In the genomic region with DNA sequence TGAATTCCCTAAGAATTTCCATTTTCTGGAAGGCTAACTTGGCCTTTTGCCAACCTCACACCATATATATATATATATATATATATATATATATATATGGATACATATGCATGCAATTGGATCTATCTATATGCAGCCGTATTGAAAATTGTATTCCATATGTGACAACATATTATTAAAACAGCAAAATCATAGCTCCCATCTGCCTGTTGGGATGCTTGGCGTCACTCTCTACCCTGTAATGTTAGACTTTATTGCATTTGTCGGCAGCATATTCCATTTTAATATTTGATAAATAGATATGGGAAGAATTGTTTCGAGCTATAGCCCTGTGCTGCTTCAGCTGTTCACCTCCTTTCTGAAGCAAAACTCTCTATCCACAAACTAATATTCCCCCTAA, we compare ENCODE assay signal across 15 mouse cellular contexts.
DNase-seq lines count a peak whose midpoint lies in the region; ATAC-seq and TF ChIP-seq lines count a peak whose summit lies in the region.
"Had no signal": no experiment of that assay in that cellular context is flagged by ENCODE, and none has a peak within 500 bp of the region (broad histone marks: within the 10 kb centered on the region; RNA-seq: fewer than 3 reads in every experiment).

No protein-coding gene starts in this region.

- H3K27me3 ChIP-seq in forebrain, embryonic 14.5 days (replicated peaks; ENCODE audit: control insufficient read depth, insufficient read depth, low read length), result no peaks in the 10 kb centered on the region
- no peaks in the 10 kb centered on the region for H3K27me3 ChIP-seq in forebrain, embryonic 11.5 days (ENCODE audit: control insufficient read depth, insufficient read depth, low read length)
- H3K27me3 ChIP-seq in midbrain, embryonic 13.5 days, result no peaks in the 10 kb centered on the region
- H3K27me3 ChIP-seq in midbrain, postnatal 0 days (ENCODE audit: insufficient read depth, low read length), result no peaks in the 10 kb centered on the region
- no peaks in the 10 kb centered on the region for H3K27me3 ChIP-seq in midbrain, embryonic 15.5 days (replicated peaks)
- no peaks in the 10 kb centered on the region for H3K27me3 ChIP-seq in midbrain, embryonic 10.5 days (ENCODE audit: low read depth, poor library complexity, severe bottlenecking)
- no peaks in the 10 kb centered on the region for H3K27me3 ChIP-seq in heart, embryonic 12.5 days (replicated peaks)
- H3K27me3 ChIP-seq: embryonic facial prominence, embryonic 12.5 days had no signal

- H3K4me3 ChIP-seq in forebrain, embryonic 14.5 days (ENCODE audit: low read depth, low read length), result no peak overlapping the region
- no peak overlapping the region for H3K4me3 ChIP-seq in forebrain, embryonic 11.5 days (ENCODE audit: low read depth, low read length)
- no peak overlapping the region for H3K4me3 ChIP-seq in midbrain, embryonic 13.5 days (replicated peaks)
- no peak overlapping the region for H3K4me3 ChIP-seq in midbrain, postnatal 0 days (ENCODE audit: low read depth, low read length)
- H3K4me3 ChIP-seq in midbrain, embryonic 15.5 days, result no peak overlapping the region
- H3K4me3 ChIP-seq in midbrain, embryonic 10.5 days, result no peak overlapping the region
- no peak overlapping the region for H3K4me3 ChIP-seq in heart, embryonic 12.5 days
- H3K4me3 ChIP-seq: embryonic facial prominence, embryonic 10.5 days; embryonic facial prominence, embryonic 12.5 days had no signal

- H3K9ac ChIP-seq in forebrain, embryonic 14.5 days (ENCODE audit: low read length), result no peak overlapping the region
- H3K9ac ChIP-seq in forebrain, embryonic 11.5 days (ENCODE audit: low read length), result no peak overlapping the region
- H3K9ac ChIP-seq in midbrain, embryonic 13.5 days (replicated peaks), result no peak overlapping the region
- H3K9ac ChIP-seq in midbrain, postnatal 0 days (replicated peaks; ENCODE audit: low read length, poor library complexity, severe bottlenecking), result no peak overlapping the region
- no peak overlapping the region for H3K9ac ChIP-seq in midbrain, embryonic 15.5 days
- H3K9ac ChIP-seq in heart, embryonic 12.5 days, result no peak overlapping the region
- H3K9ac ChIP-seq: embryonic facial prominence, embryonic 12.5 days; forebrain, postnatal 0 days had no signal

- no peak overlapping the region for H3K4me2 ChIP-seq in forebrain, embryonic 14.5 days (ENCODE audit: low read length)
- H3K4me2 ChIP-seq in forebrain, embryonic 11.5 days (ENCODE audit: low read depth, low read length, severe bottlenecking), result no peak overlapping the region
- no peak overlapping the region for H3K4me2 ChIP-seq in midbrain, embryonic 13.5 days (replicated peaks)
- no peak overlapping the region for H3K4me2 ChIP-seq in midbrain, postnatal 0 days (ENCODE audit: low read depth, low read length, poor library complexity, severe bottlenecking)
- H3K4me2 ChIP-seq in midbrain, embryonic 15.5 days, result no peak overlapping the region
- H3K4me2 ChIP-seq in heart, embryonic 12.5 days, result no peak overlapping the region
- H3K4me2 ChIP-seq: embryonic facial prominence, embryonic 12.5 days had no signal

- no peak overlapping the region for H3K27ac ChIP-seq in forebrain, embryonic 14.5 days (ENCODE audit: low read depth, low read length)
- H3K27ac ChIP-seq in forebrain, embryonic 11.5 days (ENCODE audit: low read depth, low read length), result no peak overlapping the region
- H3K27ac ChIP-seq in midbrain, embryonic 13.5 days, result peak overlapping the region; percentile 19; the same call in 1 of the 2 replicates
- no peak overlapping the region for H3K27ac ChIP-seq in midbrain, postnatal 0 days (ENCODE audit: low read depth, low read length)
- no peak overlapping the region for H3K27ac ChIP-seq in midbrain, embryonic 15.5 days
- H3K27ac ChIP-seq in midbrain, embryonic 10.5 days (replicated peaks), result no peak overlapping the region
- no peak overlapping the region for H3K27ac ChIP-seq in heart, embryonic 12.5 days (ENCODE audit: poor library complexity, severe bottlenecking)
- H3K27ac ChIP-seq: embryonic facial prominence, embryonic 10.5 days; embryonic facial prominence, embryonic 12.5 days had no signal

- TF ChIP-seq CTCF in midbrain, postnatal 0 days (IDR thresholded peaks at IDR 0.05), result no peak

- DNase-seq in forebrain, embryonic 14.5 days (ENCODE audit: low spot score), result peak; percentile 36
- DNase-seq in forebrain, embryonic 11.5 days (ENCODE audit: low spot score), result no peak
- DNase-seq in midbrain, postnatal 0 days (ENCODE audit: low spot score), result no peak
- no peak for DNase-seq in midbrain, embryonic 10.5 days (ENCODE audit: low spot score)
- DNase-seq: adrenal gland, postnatal 25 days; cerebellum, adult 11-12 months; cerebellum, adult 2 months; cerebellum, adult 9-10 months; cerebellum, postnatal 25 days; forebrain, postnatal 0 days had no signal

- WGBS in forebrain, embryonic 14.5 days, result 89% methylated on average over 4 of the region's 4 CpGs
- WGBS in forebrain, embryonic 11.5 days, result 91% methylated on average over 4 of the region's 4 CpGs
- 82% methylated on average over 4 of the region's 4 CpGs for WGBS in midbrain, embryonic 13.5 days
- WGBS in midbrain, postnatal 0 days, result 56% methylated on average over 4 of the region's 4 CpGs
- 73% methylated on average over 4 of the region's 4 CpGs for WGBS in midbrain, embryonic 15.5 days
- WGBS in midbrain, embryonic 10.5 days, result 87% methylated on average over 4 of the region's 4 CpGs
- 87% methylated on average over 4 of the region's 4 CpGs for WGBS in heart, embryonic 12.5 days

- no peaks in the 10 kb centered on the region for H3K36me3 ChIP-seq in forebrain, embryonic 14.5 days (ENCODE audit: control insufficient read depth, insufficient read depth, low read length)
- no peaks in the 10 kb centered on the region for H3K36me3 ChIP-seq in forebrain, embryonic 11.5 days (ENCODE audit: control insufficient read depth, insufficient read depth, low read length)
- no peaks in the 10 kb centered on the region for H3K36me3 ChIP-seq in midbrain, embryonic 13.5 days
- H3K36me3 ChIP-seq in midbrain, postnatal 0 days (ENCODE audit: insufficient read depth, low read length), result no peaks in the 10 kb centered on the region
- no peaks in the 10 kb centered on the region for H3K36me3 ChIP-seq in midbrain, embryonic 15.5 days (replicated peaks)
- no peaks in the 10 kb centered on the region for H3K36me3 ChIP-seq in midbrain, embryonic 10.5 days
- H3K36me3 ChIP-seq in heart, embryonic 12.5 days, result no peaks in the 10 kb centered on the region
- H3K36me3 ChIP-seq: embryonic facial prominence, embryonic 10.5 days; embryonic facial prominence, embryonic 12.5 days had no signal

- H3K4me1 ChIP-seq in forebrain, embryonic 14.5 days (ENCODE audit: control insufficient read depth, insufficient read depth, low read length), result no peaks in the 10 kb centered on the region
- no peaks in the 10 kb centered on the region for H3K4me1 ChIP-seq in forebrain, embryonic 11.5 days (replicated peaks; ENCODE audit: control insufficient read depth, insufficient read depth, low read length)
- no peaks in the 10 kb centered on the region for H3K4me1 ChIP-seq in midbrain, embryonic 13.5 days (replicated peaks)
- H3K4me1 ChIP-seq in midbrain, postnatal 0 days (ENCODE audit: insufficient read depth, low read length), result no peaks in the 10 kb centered on the region
- no peaks in the 10 kb centered on the region for H3K4me1 ChIP-seq in midbrain, embryonic 15.5 days
- no peaks in the 10 kb centered on the region for H3K4me1 ChIP-seq in midbrain, embryonic 10.5 days
- H3K4me1 ChIP-seq in heart, embryonic 12.5 days (replicated peaks), result no peaks in the 10 kb centered on the region
- H3K4me1 ChIP-seq: embryonic facial prominence, embryonic 10.5 days; embryonic facial prominence, embryonic 12.5 days had no signal

- no peaks in the 10 kb centered on the region for H3K9me3 ChIP-seq in forebrain, embryonic 14.5 days (replicated peaks; ENCODE audit: control insufficient read depth, low read length)
- H3K9me3 ChIP-seq in forebrain, embryonic 11.5 days (ENCODE audit: control insufficient read depth, low read length), result no peaks in the 10 kb centered on the region
- H3K9me3 ChIP-seq in midbrain, embryonic 13.5 days, result no peaks in the 10 kb centered on the region
- no peaks in the 10 kb centered on the region for H3K9me3 ChIP-seq in midbrain, postnatal 0 days (ENCODE audit: low read length)
- H3K9me3 ChIP-seq in midbrain, embryonic 15.5 days, result no peaks in the 10 kb centered on the region
- no peaks in the 10 kb centered on the region for H3K9me3 ChIP-seq in midbrain, embryonic 10.5 days (replicated peaks)
- no peaks in the 10 kb centered on the region for H3K9me3 ChIP-seq in heart, embryonic 12.5 days (replicated peaks)
- H3K9me3 ChIP-seq: embryonic facial prominence, embryonic 10.5 days; embryonic facial prominence, embryonic 12.5 days had no signal

- ATAC-seq in forebrain, embryonic 14.5 days, result peak; percentile 44; the same call in 1 of the 2 replicates
- no peak for ATAC-seq in forebrain, embryonic 11.5 days (replicated peaks; ENCODE audit: low FRiP score)
- ATAC-seq in midbrain, embryonic 13.5 days, result no peak
- ATAC-seq in midbrain, postnatal 0 days (ENCODE audit: low FRiP score), result no peak
- ATAC-seq in midbrain, embryonic 15.5 days (replicated peaks), result 0 out of 2 replicates have a peak, but pooled peaks have one; percentile 50
- ATAC-seq in heart, embryonic 12.5 days (ENCODE audit: insufficient number of reproducible peaks, low FRiP score), result no peak
- ATAC-seq: forebrain, postnatal 0 days had no signal

Comparison
In these comparisons a context has a peak if more than half of its experiments do, and no peak if none do; other contexts are left out.
1. ATAC-seq: peak in forebrain, embryonic 14.5 days (single experiment) and midbrain, embryonic 15.5 days (single experiment); none in forebrain, embryonic 11.5 days (single experiment), midbrain, embryonic 13.5 days (single experiment), midbrain, postnatal 0 days (single experiment) and heart, embryonic 12.5 days (single experiment).